Mouse (Mus musculus): Measurements from ENCODE around the gene Pym1.

DNA sequence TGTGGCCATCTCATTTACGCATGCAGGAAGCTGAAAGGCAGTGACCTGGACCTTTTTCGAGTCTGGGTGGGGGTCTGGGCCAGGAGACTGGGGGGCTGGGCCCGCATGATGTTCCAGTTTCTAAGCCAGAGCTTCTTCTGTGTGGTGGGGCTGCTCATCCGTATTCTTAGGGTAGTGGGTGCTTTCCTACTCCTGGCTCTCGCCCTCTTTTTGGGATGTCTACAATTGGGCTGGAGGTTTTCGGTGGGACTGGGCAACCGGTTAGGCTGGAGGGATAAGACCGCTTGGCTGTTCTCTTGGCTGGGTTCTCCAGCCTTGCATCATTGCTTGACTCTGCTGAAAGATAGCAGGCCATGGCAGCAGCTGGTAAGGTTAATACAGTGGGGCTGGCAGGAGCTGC is 59.3 kb downstream of the Pym1 start:
- no peak for TF ChIP-seq MAX (IDR thresholded peaks at IDR 0.05; ENCODE audit: low read length)
- no peak for TF ChIP-seq CHD2 (IDR thresholded peaks at IDR 0.05; ENCODE audit: low read length)
- TF ChIP-seq POLR2A (IDR thresholded peaks at IDR 0.05; ENCODE audit: low read depth, low read length) = no peak
- TF ChIP-seq POLR2AphosphoS2 (IDR thresholded peaks at IDR 0.05; ENCODE audit: low read depth, low read length) = no peak
